Mouse (Mus musculus) heart, postnatal 0 days (tissue): ENCODE measurements around the gene N4bp2. TPM values are rescaled to one million over a fixed set of nuclear protein-coding genes. Genes with fewer than 3 reads are reported as not detected.

Experiments
- ATAC-seq: fragments of 200-750 bp; cut with Nextera tagmentation; 2 replicates; pipeline ENCODE4 v1.8.0; 2017; ENCODE audit warnings: low read depth, moderate number of reproducible peaks, moderate library complexity; ENCODE audit not compliant: insufficient read depth
- DNase-seq: peaks from one replicate; pipeline ENCODE4 v3.0.0-alpha.2; 2016; ENCODE audit warnings: low spot score
- H3K27ac ChIP-seq: fragments of 300-500 bp; sonication (generic); 2 replicates; pipeline ENCODE4 v1.5.1; 2014; ENCODE audit warnings: low read depth, mild to moderate bottlenecking
- H3K27me3 ChIP-seq: fragments of 300-500 bp; sonication (generic); 2 replicates; pipeline ENCODE4 v1.6.1; 2014; ENCODE audit warnings: low read length, mixed read lengths; ENCODE audit not compliant: control insufficient read depth, insufficient read depth
- H3K36me3 ChIP-seq: fragments of 300-500 bp; sonication (generic); replicated peaks from 2 replicates; pipeline ENCODE4 v1.6.1; 2014; ENCODE audit warnings: low read length, mixed read lengths; ENCODE audit not compliant: control insufficient read depth, insufficient read depth
- H3K4me1 ChIP-seq: fragments of 300-500 bp; sonication (generic); 2 replicates; pipeline ENCODE4 v1.6.1; 2014; ENCODE audit warnings: antibody characterized with exemption; ENCODE audit not compliant: control insufficient read depth, insufficient read depth
- H3K4me2 ChIP-seq: fragments of 300-500 bp; sonication (generic); 2 replicates; pipeline ENCODE4 v1.6.1; 2014; ENCODE audit warnings: low read depth, mild to moderate bottlenecking, low read length, moderate library complexity
- H3K4me3 ChIP-seq: fragments of 300-500 bp; sonication (generic); 2 replicates; pipeline ENCODE4 v1.5.1; 2014; ENCODE audit warnings: low read depth, low read length
- H3K9ac ChIP-seq: fragments of 300-500 bp; sonication (generic); replicated peaks from 2 replicates; pipeline ENCODE4 v1.6.1; 2014; ENCODE audit warnings: low read depth, low read length, mixed read lengths
- H3K9me3 ChIP-seq: fragments of 300-500 bp; sonication (generic); replicated peaks from 2 replicates; pipeline ENCODE4 v1.6.1; 2016; ENCODE audit warnings: low read length; ENCODE audit not compliant: control insufficient read depth
- CTCF ChIP-seq: IDR thresholded peaks from 2 replicates; pipeline ENCODE4 v1.5.1; 2016; ENCODE audit warnings: antibody characterized with exemption, control low read depth, low read depth
- EP300 ChIP-seq: IDR thresholded peaks from 2 replicates; pipeline ENCODE4 v1.6.1; 2016; ENCODE audit warnings: antibody characterized with exemption, low read depth
- WGBS: fragments of 180-500 bp; shearing (Covaris S2); extraction: QIAGEN DNeasy Blood & Tissue Kit; methylation state at CpG from one replicate; pipeline ENCODE4 v1.1.7; 2014; 5-methylcytosine and 5-hydroxymethylcytosine counted together
- polyA plus RNA-seq: library from polyadenylated mRNA; unstranded; fragments of >200 nt; fragmentation: Nextera tagmentation; extraction: Ambion mirVana; gene quantifications from 2 replicates; pipeline ENCODE4 v1.2.1, GENCODE M21; 2015
- total RNA-seq: library from RNA; depleted of rRNA; stranded (reverse); fragments of >200 nt; gene quantifications from 2 replicates; pipeline ENCODE4 v1.2.3, GENCODE M21; 2014; ENCODE audit warnings: low replicate concordance

Gene N4bp2
- total and polyA plus RNA-seq, 2 experiments from 2014 or later, result 8.0 to 18.6 TPM

- no peak overlapping the region for H3K4me3 ChIP-seq
- 78% methylated on average over 8 of the region's 8 CpGs for WGBS
- peaks cover 12% of the 10 kb centered on the region; the same call in 1 of the 2 replicates for H3K4me1 ChIP-seq
- H3K27me3 ChIP-seq, result no peaks in the 10 kb centered on the region
- peak; percentile 1 for DNase-seq
- no peaks in the 10 kb centered on the region for H3K9me3 ChIP-seq
- H3K9ac ChIP-seq, result no peak overlapping the region
- TF ChIP-seq CTCF, result no peak
- no peak for TF ChIP-seq EP300
- peak overlapping the region; percentile 69 for H3K27ac ChIP-seq
- no peak for ATAC-seq
- H3K4me2 ChIP-seq, result no peak overlapping the region
- no peaks in the 10 kb centered on the region for H3K36me3 ChIP-seq
Measured at GRCm38 (mm10) chr5:65846534-65846933, 83.2 kb downstream of the N4bp2 start.

GRCm38 (mm10) chr5:65846958-65847357, 83.6 kb downstream of the N4bp2 start:
- H3K4me3 ChIP-seq, result no peak overlapping the region
- WGBS, result 32% methylated on average over 3 of the region's 3 CpGs
- H3K4me1 ChIP-seq, result peaks cover 12% of the 10 kb centered on the region; the same call in 1 of the 2 replicates
- no peaks in the 10 kb centered on the region for H3K27me3 ChIP-seq
- no peak overlapping the region for H3K9ac ChIP-seq
- no peaks in the 10 kb centered on the region for H3K9me3 ChIP-seq
- H3K4me2 ChIP-seq, result no peak overlapping the region
- no peaks in the 10 kb centered on the region for H3K36me3 ChIP-seq
- H3K27ac ChIP-seq, result peak overlapping the region; percentile 69
- ATAC-seq (peak; percentile 66), DNase-seq (peak; percentile 10)
- TF ChIP-seq EP300 (no peak), CTCF (no peak)

GRCm38 (mm10) chr5:65847656-65848055, 84.3 kb downstream of the N4bp2 start:
- H3K4me3 ChIP-seq, result no peak overlapping the region
- no peaks in the 10 kb centered on the region for H3K27me3 ChIP-seq
- H3K4me1 ChIP-seq, result peaks cover 12% of the 10 kb centered on the region; the same call in 1 of the 2 replicates
- no peaks in the 10 kb centered on the region for H3K36me3 ChIP-seq
- ATAC-seq (no peak), DNase-seq (no peak)
- WGBS, result 74% methylated on average over 7 of the region's 7 CpGs
- H3K9ac ChIP-seq, result no peak overlapping the region
- H3K27ac ChIP-seq, result no peak overlapping the region
- TF ChIP-seq CTCF (no peak), EP300 (no peak)
- H3K4me2 ChIP-seq, result no peak overlapping the region
- H3K9me3 ChIP-seq, result no peaks in the 10 kb centered on the region

DNA sequence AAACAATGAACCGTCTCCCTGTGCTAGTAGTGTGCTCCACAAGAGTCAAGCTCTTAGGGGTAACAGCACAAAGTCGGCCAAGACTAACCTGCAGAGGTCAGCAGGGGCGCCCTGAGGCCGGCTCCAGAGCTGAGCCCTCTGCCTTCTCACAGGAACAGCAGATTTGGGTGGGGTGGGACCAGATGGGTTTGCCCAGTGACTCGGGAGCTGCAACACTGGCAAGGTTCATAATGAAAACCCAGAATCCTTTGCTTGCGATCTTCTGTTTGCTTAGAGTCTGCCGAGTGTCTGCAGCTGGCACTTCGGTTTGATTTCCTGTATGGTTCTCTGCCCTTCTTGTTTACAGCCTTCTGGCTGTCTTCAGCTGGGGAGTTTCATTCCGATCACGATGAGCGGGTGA, 87.4 kb downstream of the N4bp2 start:
- no peak for TF ChIP-seq EP300
- TF ChIP-seq CTCF, result no peak
- 54% methylated on average over 11 of the region's 11 CpGs for WGBS

DNA sequence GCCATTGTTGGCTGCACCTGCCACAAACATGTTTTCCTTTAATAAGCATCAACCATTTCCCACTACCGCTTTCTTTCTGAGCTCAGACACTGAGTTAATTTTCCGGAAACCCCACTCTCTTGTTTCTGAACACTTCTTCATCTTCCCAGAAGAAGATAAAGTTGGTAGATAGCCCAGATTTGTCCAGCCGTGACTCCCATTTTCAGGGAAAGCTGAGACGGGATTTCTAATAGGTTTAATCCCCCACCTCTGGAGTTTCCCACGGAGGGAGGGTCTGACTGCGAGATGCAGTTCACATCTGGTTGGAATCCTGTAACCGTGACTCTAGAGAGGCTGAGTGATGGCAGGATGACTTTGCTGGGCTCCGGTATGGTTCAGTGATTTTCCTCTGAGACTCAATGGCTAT, 91.5 kb downstream of the N4bp2 start:
- Histone ChIP-seq H3K36me3 (no peaks in the 10 kb centered on the region), H3K27me3 (no peaks in the 10 kb centered on the region), H3K9ac (no peak overlapping the region), H3K4me3 (no peak overlapping the region), H3K4me1 (peaks cover 6% of the 10 kb centered on the region; the same call in 1 of the 2 replicates), H3K27ac (no peak overlapping the region), H3K4me2 (no peak overlapping the region), H3K9me3 (no peaks in the 10 kb centered on the region)
- TF ChIP-seq EP300, result no peak
- WGBS, result 68% methylated on average over 8 of the region's 8 CpGs
- ATAC-seq, result no peak
- DNase-seq, result no peak

More for the DNA sequence above, 87.4 kb downstream of the N4bp2 start:
- H3K27ac ChIP-seq, result peak overlapping the region; percentile 35; the same call in 1 of the 2 replicates
- no peaks in the 10 kb centered on the region for H3K36me3 ChIP-seq
- H3K4me1 ChIP-seq, result peaks cover 9% of the 10 kb centered on the region; the same call in 1 of the 2 replicates
- ATAC-seq (no peak), DNase-seq (no peak)
- H3K27me3 ChIP-seq, result no peaks in the 10 kb centered on the region
- H3K4me3 ChIP-seq, result no peak overlapping the region
- H3K9ac ChIP-seq, result no peak overlapping the region
- no peaks in the 10 kb centered on the region for H3K9me3 ChIP-seq
- no peak overlapping the region for H3K4me2 ChIP-seq

DNA sequence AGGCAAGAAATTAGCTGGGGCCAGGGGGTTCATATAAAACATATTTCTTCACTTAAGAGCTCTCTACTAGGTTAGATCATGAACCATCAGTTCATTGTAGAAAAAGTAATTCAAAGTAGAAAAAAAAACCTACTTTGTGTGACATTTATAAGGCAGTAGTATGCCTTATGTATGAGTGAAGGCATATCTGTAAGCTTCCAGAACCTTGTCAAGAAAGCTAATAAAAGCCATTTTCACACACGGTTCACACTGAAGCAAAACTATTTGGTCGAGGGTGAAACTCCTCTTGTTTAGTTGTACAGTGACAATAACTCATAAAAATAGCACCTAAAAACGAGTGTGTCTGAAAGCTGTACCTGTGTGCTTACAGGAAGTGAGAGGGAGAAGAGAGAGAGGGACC, 92.2 kb downstream of the N4bp2 start:
- no peaks in the 10 kb centered on the region for H3K27me3 ChIP-seq
- 60% methylated on average over 3 of the region's 3 CpGs for WGBS
- TF ChIP-seq EP300, result no peak
- TF ChIP-seq CTCF, result no peak
- no peak overlapping the region for H3K4me2 ChIP-seq
- H3K9ac ChIP-seq, result no peak overlapping the region
- no peak overlapping the region for H3K4me3 ChIP-seq
- ATAC-seq, result no peak
- no peaks in the 10 kb centered on the region for H3K36me3 ChIP-seq
- H3K27ac ChIP-seq, result no peak overlapping the region; the same call in 1 of the 2 replicates
- peaks cover 6% of the 10 kb centered on the region; the same call in 1 of the 2 replicates for H3K4me1 ChIP-seq
- no peaks in the 10 kb centered on the region for H3K9me3 ChIP-seq
- no peak for DNase-seq
